Mouse (Mus musculus) megakaryocyte, embryonic 14.5 days (primary cell): ENCODE results near the gene Sft2d2.

Experiments used
- FLI1 ChIP-seq: IDR thresholded peaks from 2 replicates; pipeline ENCODE4 v1.6.1; 2012; ENCODE audit warnings: low read length, inconsistent platforms, mixed read lengths
- GATA1 ChIP-seq: IDR thresholded peaks from 3 replicates; pipeline ENCODE4 v1.6.1; 2012; ENCODE audit warnings: mixed read lengths, low read length, inconsistent platforms, borderline replicate concordance

DNA sequence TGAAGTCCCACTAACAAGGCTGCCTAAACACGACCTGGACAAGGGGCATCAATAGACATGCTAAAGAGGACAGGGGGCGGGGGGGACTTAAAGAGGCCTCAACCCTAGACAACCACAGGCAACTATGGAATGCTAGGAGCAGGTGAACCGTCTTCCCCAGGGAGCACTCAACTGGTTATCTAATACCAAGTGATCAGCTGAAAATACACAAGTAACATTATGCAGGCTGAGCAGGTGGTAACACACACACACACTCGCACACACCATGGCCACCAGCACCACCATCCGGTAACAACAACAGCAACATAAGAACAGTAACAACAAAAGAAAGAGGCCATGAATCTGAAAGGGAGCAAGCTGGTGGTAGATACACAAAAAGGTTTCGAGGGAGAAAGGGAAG is 4.2 kb downstream of the Sft2d2 start:
- no peak for TF ChIP-seq GATA1
- no peak for TF ChIP-seq FLI1
